Mouse (Mus musculus): Measurements from ENCODE around the gene Sap25. TPM values are rescaled to one million over a fixed set of nuclear protein-coding genes. Genes with fewer than 3 reads are reported as not detected.

The Sap25 gene
- polyA plus RNA-seq, 1 experiment = 107 TPM

- Histone ChIP-seq H3K4me1 (ENCODE audit: control insufficient read depth, insufficient read depth, low read length) (peaks cover 13% of the 10 kb centered on the region), H3K27ac (ENCODE audit: insufficient read depth, low read depth, low read length) (no peak overlapping the region), H3K4me3 (ENCODE audit: insufficient read depth, low read length) (no peak overlapping the region)
- TF ChIP-seq CTCF (IDR thresholded peaks at IDR 0.05; ENCODE audit: low read depth, low read length) = no peak
These were observed 48.8 kb downstream of the Sap25 start for GRCm38 (mm10) chr5:137689974-137690373.

- peaks cover 10% of the 10 kb centered on the region for H3K4me1 ChIP-seq (ENCODE audit: control insufficient read depth, insufficient read depth, low read length)
- no peak for TF ChIP-seq CTCF (IDR thresholded peaks at IDR 0.05; ENCODE audit: low read depth, low read length)
- TF ChIP-seq POLR2A (IDR thresholded peaks at IDR 0.05; ENCODE audit: borderline replicate concordance, low read depth, low read length) = no peak
- H3K27ac ChIP-seq (ENCODE audit: insufficient read depth, low read depth, low read length) = no peak overlapping the region
These were observed 49.4 kb downstream of the Sap25 start for GRCm38 (mm10) chr5:137690531-137690930.

DNA sequence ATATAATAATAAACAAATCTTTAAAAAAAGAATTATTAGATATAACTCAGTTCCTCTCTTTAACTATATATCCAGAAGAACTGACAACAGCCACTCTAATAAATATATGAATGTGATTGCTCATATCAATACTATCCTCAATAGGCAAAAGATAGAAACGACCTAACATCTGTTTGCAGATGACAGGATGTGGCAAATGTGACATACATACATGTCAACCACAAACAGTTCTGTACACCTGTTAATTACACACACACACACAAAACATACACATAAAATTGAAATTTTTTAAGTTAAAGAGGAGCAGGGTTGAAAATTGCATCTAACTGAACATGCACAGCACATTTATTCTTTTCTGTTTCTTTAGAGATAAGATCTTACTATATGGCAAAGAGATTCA lies 50.7 kb downstream of the Sap25 start:
- no peak for TF ChIP-seq CTCF (IDR thresholded peaks at IDR 0.05; ENCODE audit: low read depth, low read length)
- no peak for TF ChIP-seq POLR2A (IDR thresholded peaks at IDR 0.05; ENCODE audit: borderline replicate concordance, low read depth, low read length)
- Histone ChIP-seq H3K4me3 (ENCODE audit: insufficient read depth, low read length) (no peak overlapping the region), H3K27ac (ENCODE audit: insufficient read depth, low read depth, low read length) (no peak overlapping the region), H3K4me1 (ENCODE audit: control insufficient read depth, insufficient read depth, low read length) (peaks cover 14% of the 10 kb centered on the region)

More at GRCm38 (mm10) chr5:137690531-137690930, 49.4 kb downstream of the Sap25 start:
- no peak overlapping the region for H3K4me3 ChIP-seq (ENCODE audit: insufficient read depth, low read length)

Other genes with a start within 250 kb of the Sap25 start
- gene Zan, start 164.3 kb upstream of the Sap25 start, polyA plus RNA-seq (2012; ENCODE audit: insufficient read depth, insufficient read length, missing spikeins) = not detected in 2 replicates
- 15.8 and 17.4 TPM in 2 replicates for gene Pop7, start 138.8 kb upstream of the Sap25 start, polyA plus RNA-seq (2012; ENCODE audit: insufficient read depth, insufficient read length, missing spikeins)
- gene Gigyf1, start 122.8 kb upstream of the Sap25 start, polyA plus RNA-seq (2012; ENCODE audit: insufficient read depth, insufficient read length, missing spikeins) = 42.0 and 48.3 TPM in 2 replicates
- not detected in 2 replicates for gene Epo, start 108.1 kb upstream of the Sap25 start, polyA plus RNA-seq (2012; ENCODE audit: insufficient read depth, insufficient read length, missing spikeins)
- gene Gnb2, start 107.8 kb upstream of the Sap25 start, polyA plus RNA-seq (2012; ENCODE audit: insufficient read depth, insufficient read length, missing spikeins) = 547 and 604 TPM in 2 replicates
- not detected in 2 replicates for gene Actl6b, start 87.8 kb upstream of the Sap25 start, polyA plus RNA-seq (2012; ENCODE audit: insufficient read depth, insufficient read length, missing spikeins)
- 1.7 TPM in 1 of 2 replicates, not detected in the other for gene Tfr2, start 71.5 kb upstream of the Sap25 start, polyA plus RNA-seq (2012; ENCODE audit: insufficient read depth, insufficient read length, missing spikeins)
- gene Mospd3, start 40.3 kb upstream of the Sap25 start, polyA plus RNA-seq (2012; ENCODE audit: insufficient read depth, insufficient read length, missing spikeins) = 64.0 and 69.9 TPM in 2 replicates
- gene Pcolce, start 27.6 kb upstream of the Sap25 start, polyA plus RNA-seq (2012; ENCODE audit: insufficient read depth, insufficient read length, missing spikeins) = 3.2 and 5.0 TPM in 2 replicates
- gene Fbxo24, start 12.3 kb upstream of the Sap25 start, polyA plus RNA-seq (2012; ENCODE audit: insufficient read depth, insufficient read length, missing spikeins) = not detected in 2 replicates
- gene Lrch4, start 12.2 kb upstream of the Sap25 start, polyA plus RNA-seq (2012; ENCODE audit: insufficient read depth, insufficient read length, missing spikeins) = 209 and 221 TPM in 2 replicates
- gene Gm20605, start 12.2 kb upstream of the Sap25 start, polyA plus RNA-seq (2012; ENCODE audit: insufficient read depth, insufficient read length, missing spikeins) = 37.5 and 42.1 TPM in 2 replicates
- gene Irs3, start 4.4 kb downstream of the Sap25 start, polyA plus RNA-seq (2012; ENCODE audit: insufficient read depth, insufficient read length, missing spikeins) = not detected in 2 replicates
- 18.1 and 22.5 TPM in 2 replicates for gene Agfg2, start 43.4 kb downstream of the Sap25 start, polyA plus RNA-seq (2012; ENCODE audit: insufficient read depth, insufficient read length, missing spikeins)
- gene Nyap1, start 100.3 kb downstream of the Sap25 start, polyA plus RNA-seq (2012; ENCODE audit: insufficient read depth, insufficient read length, missing spikeins) = 1.5 and 1.9 TPM in 2 replicates
- 179 and 198 TPM in 2 replicates for gene Tsc22d4, start 104.4 kb downstream of the Sap25 start, polyA plus RNA-seq (2012; ENCODE audit: insufficient read depth, insufficient read length, missing spikeins)
- gene Ppp1r35, start 137.5 kb downstream of the Sap25 start, polyA plus RNA-seq (2012; ENCODE audit: insufficient read depth, insufficient read length, missing spikeins) = 28.3 and 36.2 TPM in 2 replicates
- gene Mepce, start 146.3 kb downstream of the Sap25 start, polyA plus RNA-seq (2012; ENCODE audit: insufficient read depth, insufficient read length, missing spikeins) = 31.3 and 35.4 TPM in 2 replicates
- gene Zcwpw1, start 146.5 kb downstream of the Sap25 start, polyA plus RNA-seq (2012; ENCODE audit: insufficient read depth, insufficient read length, missing spikeins) = 6.1 TPM in 2 replicates
- 15.5 and 16.8 TPM in 2 replicates for gene Pilra, start 194.9 kb downstream of the Sap25 start, polyA plus RNA-seq (2012; ENCODE audit: insufficient read depth, insufficient read length, missing spikeins)
- 15.2 and 19.7 TPM in 2 replicates for gene Pilrb1, start 216.8 kb downstream of the Sap25 start, polyA plus RNA-seq (2012; ENCODE audit: insufficient read depth, insufficient read length, missing spikeins)
- gene Pilrb2, start 230.5 kb downstream of the Sap25 start, polyA plus RNA-seq (2012; ENCODE audit: insufficient read depth, insufficient read length, missing spikeins) = 37.4 and 42.3 TPM in 2 replicates

Data from bone marrow macrophage, adult 2 months (primary cell).